Mouse (Mus musculus) olfactory bulb, adult 2 months (tissue): ENCODE results near the gene Olfr578. TPM values are rescaled to one million over a fixed set of nuclear protein-coding genes. Genes with fewer than 3 reads are reported as not detected.

ENCODE experiments used
- H3K27ac ChIP-seq: fragments of 200-500 bp; 2 replicates; pipeline ENCODE4 v1.5.1; 2012; ENCODE audit warnings: low read depth, low read length; ENCODE audit not compliant: insufficient read depth
- H3K4me1 ChIP-seq: fragments of 200-500 bp; 2 replicates; pipeline ENCODE4 v1.6.1; 2012; ENCODE audit warnings: low read length; ENCODE audit not compliant: control insufficient read depth, insufficient read depth
- H3K4me3 ChIP-seq: fragments of 200-500 bp; 2 replicates; pipeline ENCODE4 v1.5.1; 2012; ENCODE audit warnings: mild to moderate bottlenecking, low read depth, low read length, moderate library complexity; ENCODE audit not compliant: insufficient read depth
- CTCF ChIP-seq: fragments of 200-500 bp; IDR thresholded peaks from 2 replicates; pipeline ENCODE4 v1.5.1; 2012; ENCODE audit warnings: low read depth, mild to moderate bottlenecking, low read length, moderate library complexity; ENCODE audit not compliant: insufficient read depth
- POLR2A ChIP-seq: fragments of 200-500 bp; IDR thresholded peaks from 2 replicates; pipeline ENCODE4 v1.6.1; 2012; ENCODE audit warnings: mild to moderate bottlenecking, low read depth, low read length, moderate library complexity; ENCODE audit not compliant: insufficient read depth
- WGBS: fragments of 180-500 bp; shearing (Covaris S2); methylation state at CpG from one replicate; pipeline ENCODE4 v1.1.7; 2018; 5-methylcytosine and 5-hydroxymethylcytosine counted together
- polyA plus RNA-seq: library from polyadenylated mRNA; stranded (reverse); fragments of >200 nt; gene quantifications from 2 replicates; pipeline ENCODE4 v1.2.4, GENCODE M21; 2012; ENCODE audit warnings: low replicate concordance; ENCODE audit not compliant: missing spikeins, insufficient read depth, insufficient read length

Olfr578 gene
- polyA plus RNA-seq = not detected in 2 replicates

DNA sequence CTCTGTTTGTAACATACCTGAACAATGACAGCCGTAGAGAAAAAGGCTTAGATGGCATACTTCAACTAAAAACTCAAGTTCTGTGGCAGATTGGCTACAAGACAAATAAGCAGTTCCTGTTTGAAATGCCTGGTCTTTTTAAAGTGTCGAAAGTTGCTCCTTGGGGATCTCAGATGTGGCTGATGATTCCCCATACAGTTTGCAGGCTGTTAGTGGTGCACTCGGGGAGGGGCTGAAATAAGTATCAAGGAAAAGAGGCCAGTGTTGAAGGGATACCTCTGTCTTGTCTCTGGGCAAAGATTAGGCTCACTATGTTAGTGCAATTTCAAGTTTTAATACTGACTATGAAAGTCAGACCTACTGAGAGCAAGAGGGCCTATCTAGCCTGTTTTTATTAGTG, at the start of gene Olfr578:
TSS of gene Olfr578 (minus strand) at position 101 of the 400 bp plus-strand sequence.
- no peaks in the 10 kb centered on the region for H3K4me1 ChIP-seq
- H3K4me3 ChIP-seq = no peak within 1 kb of the TSS
- 74% methylated on average over 3 of the region's 3 CpGs for WGBS
- no peak for TF ChIP-seq POLR2A
- no peak for TF ChIP-seq CTCF
- no peak within 1 kb of the TSS for H3K27ac ChIP-seq

- no peak for TF ChIP-seq POLR2A
- no peak for TF ChIP-seq CTCF
- H3K27ac ChIP-seq = no peak within 1 kb of the TSS
- H3K4me1 ChIP-seq = no peaks in the 10 kb centered on the region
- H3K4me3 ChIP-seq = no peak within 1 kb of the TSS
Observed at GRCm38 (mm10) chr7:103037724-103038123, 48.6 kb upstream of the Olfr578 start, which contains the start of gene Olfr582. Gene Olfr582 (plus strand): TSS chr7:103038024.

DNA sequence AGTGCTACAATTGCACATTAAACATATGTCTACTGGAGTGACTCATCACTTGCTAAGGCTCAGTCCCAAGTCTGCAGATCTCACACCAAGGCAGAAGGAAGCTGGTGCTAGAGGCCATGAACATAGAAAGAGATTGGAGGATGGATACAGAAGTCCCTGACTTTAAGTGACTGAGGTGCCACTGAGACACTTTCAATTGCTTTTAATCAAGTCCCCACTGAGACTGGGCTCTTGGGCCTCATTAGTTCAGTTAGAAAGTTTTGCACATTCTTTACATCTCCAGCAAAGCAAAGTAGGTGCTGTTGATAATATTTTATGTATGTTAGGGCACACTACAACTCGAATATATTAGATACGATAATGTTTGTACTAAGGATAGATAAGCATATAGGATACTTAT, 13.3 kb downstream of the Olfr578 start, which contains the start of gene Olfr577:
TSS of gene Olfr577 (minus strand) at position 101 of the 400 bp plus-strand sequence.
- 79% methylated on average over 2 of the region's 2 CpGs for WGBS
- Histone ChIP-seq H3K4me3 (no peak within 1 kb of the TSS), H3K4me1 (no peaks in the 10 kb centered on the region), H3K27ac (no peak within 1 kb of the TSS)
- TF ChIP-seq POLR2A (no peak), CTCF (no peak)

DNA sequence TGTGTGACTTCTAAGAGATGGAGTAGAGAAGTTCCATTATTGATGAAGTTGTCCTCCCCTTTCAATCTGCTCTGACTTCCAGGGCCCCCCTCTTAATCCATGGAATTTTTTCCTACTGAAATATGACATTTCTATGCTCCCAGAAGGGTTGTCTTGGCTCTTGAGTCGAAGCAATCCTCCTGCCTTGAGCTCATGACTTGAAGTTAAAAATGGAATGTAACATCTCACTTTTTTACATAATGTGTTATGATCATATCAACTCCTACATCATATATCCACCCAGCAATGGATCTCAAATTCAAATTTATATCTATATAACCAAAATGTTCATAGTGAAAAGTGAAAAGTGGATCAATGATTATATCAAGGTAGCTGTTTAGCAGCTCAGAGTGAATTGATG, 14.7 kb downstream of the Olfr578 start:
- no peak overlapping the region for H3K4me3 ChIP-seq
- WGBS = 33% methylated on average over 1 of the region's 1 CpGs
- H3K27ac ChIP-seq = no peak overlapping the region

DNA sequence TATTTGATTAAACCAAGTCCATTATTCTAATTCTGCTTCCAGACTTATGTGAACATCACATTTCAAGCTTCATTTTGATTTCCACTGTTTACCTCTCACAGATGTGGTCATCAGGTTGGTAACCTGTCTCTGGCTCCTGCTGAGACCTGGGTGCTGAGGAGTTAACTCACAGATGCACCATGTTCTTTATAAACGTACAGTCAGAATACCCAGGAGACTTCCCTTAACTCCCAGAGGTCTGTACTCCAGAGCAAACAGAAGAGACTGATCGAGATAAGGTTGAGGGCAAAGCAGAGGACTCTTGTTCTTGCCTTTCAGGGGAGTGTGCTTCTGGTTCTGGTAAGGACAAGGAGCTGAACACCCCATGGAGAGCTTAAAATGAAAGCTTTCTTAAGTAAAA, 26.8 kb downstream of the Olfr578 start, which contains the start of gene Olfr576:
TSS of gene Olfr576 (plus strand) at position 301 of the 400 bp plus-strand sequence.
- 53% methylated on average over 2 of the region's 2 CpGs for WGBS
- no peak within 1 kb of the TSS for H3K4me3 ChIP-seq
- H3K27ac ChIP-seq = no peak within 1 kb of the TSS
- TF ChIP-seq POLR2A (no peak), CTCF (no peak)
- no peaks in the 10 kb centered on the region for H3K4me1 ChIP-seq

More for the DNA sequence above, 14.7 kb downstream of the Olfr578 start:
- TF ChIP-seq CTCF (no peak), POLR2A (no peak)
- no peaks in the 10 kb centered on the region for H3K4me1 ChIP-seq

- H3K27ac ChIP-seq = no peak within 1 kb of the TSS
- WGBS = 68% methylated on average over 1 of the region's 1 CpGs
- H3K4me1 ChIP-seq = no peaks in the 10 kb centered on the region
- TF ChIP-seq POLR2A (no peak), CTCF (no peak)
- H3K4me3 ChIP-seq = no peak within 1 kb of the TSS
Observed at GRCm38 (mm10) chr7:102958593-102958992, 30.5 kb downstream of the Olfr578 start, which contains the start of gene Olfr575. Gene Olfr575 (minus strand): TSS chr7:102958775.

DNA sequence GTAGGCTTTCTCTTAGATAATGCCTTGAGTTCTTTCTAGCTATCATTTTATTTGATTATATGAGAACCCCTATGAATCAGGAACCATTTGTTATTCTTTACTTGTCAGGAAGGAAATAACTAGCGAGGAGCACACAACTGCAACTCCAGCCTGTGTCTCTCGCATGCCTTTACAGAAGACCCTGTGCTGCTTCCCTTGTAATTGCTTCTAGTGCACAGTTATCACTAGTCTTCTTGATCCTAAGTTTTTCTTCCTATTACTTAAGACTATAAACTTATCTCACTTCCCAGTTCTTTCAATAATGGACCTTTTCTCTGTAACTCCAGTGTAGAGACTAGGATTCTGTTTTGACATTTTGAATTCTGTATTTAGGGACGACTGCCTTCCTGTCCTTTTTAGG, 31.0 kb downstream of the Olfr578 start:
- 72% methylated on average over 3 of the region's 3 CpGs for WGBS
- no peak overlapping the region for H3K4me3 ChIP-seq
- no peaks in the 10 kb centered on the region for H3K4me1 ChIP-seq
- TF ChIP-seq CTCF = no peak
- no peak for TF ChIP-seq POLR2A
- no peak overlapping the region for H3K27ac ChIP-seq

DNA sequence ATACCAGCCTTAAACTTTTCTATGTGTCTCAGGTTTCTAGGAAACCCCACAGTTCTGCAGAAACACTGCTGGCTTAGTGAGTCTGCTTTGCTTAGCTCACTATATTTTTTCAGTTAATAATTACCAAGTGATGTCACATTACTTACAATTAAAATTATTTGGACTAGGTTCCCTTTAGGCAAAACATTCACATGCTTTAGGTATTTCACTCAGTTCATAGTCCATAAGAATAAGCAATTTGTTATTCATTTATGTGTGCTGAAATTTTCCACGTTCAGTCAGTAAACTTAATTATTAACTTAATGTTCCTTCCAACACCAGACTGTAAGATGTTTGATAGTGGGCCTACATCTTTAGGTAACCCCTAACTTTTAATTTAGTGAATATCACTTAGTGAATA, 38.4 kb downstream of the Olfr578 start:
- Histone ChIP-seq H3K27ac (no peak overlapping the region), H3K4me3 (no peak overlapping the region), H3K4me1 (no peaks in the 10 kb centered on the region)
- WGBS = 70% methylated on average over 1 of the region's 1 CpGs
- no peak for TF ChIP-seq CTCF
- TF ChIP-seq POLR2A = no peak

- Histone ChIP-seq H3K4me3 (no peak within 1 kb of the TSS), H3K4me1 (no peaks in the 10 kb centered on the region), H3K27ac (no peak within 1 kb of the TSS)
- TF ChIP-seq POLR2A (no peak), CTCF (no peak)
- 97% methylated on average over 1 of the region's 1 CpGs for WGBS
Observed at GRCm38 (mm10) chr7:102948167-102948566, 41.0 kb downstream of the Olfr578 start, which contains the start of gene Olfr574. Gene Olfr574 (plus strand): TSS chr7:102948467.
